Mouse (Mus musculus) neural tube, embryonic 15.5 days (tissue): ENCODE results near the gene Gpr87. TPM values are rescaled to one million over a fixed set of nuclear protein-coding genes. Genes with fewer than 3 reads are reported as not detected.
A peak's percentile ranks its signal among the peaks of the same experiment; 100 is the strongest.
"Not testable (repeated sequence)": the region's sequence is repeated elsewhere in the genome, so short reads cannot be mapped to it uniquely, and the experiment has no call there.

Experiments used
- ATAC-seq: fragments of 200-750 bp; cut with Nextera tagmentation; 2 replicates; pipeline ENCODE4 v1.8.0; 2017; ENCODE audit warnings: mild to moderate bottlenecking, moderate TSS enrichment, moderate library complexity; ENCODE audit not compliant: low FRiP score
- H3K27ac ChIP-seq: fragments of 300-500 bp; sonication (generic); replicated peaks from 2 replicates; pipeline ENCODE4 v1.5.1; 2015; ENCODE audit warnings: mild to moderate bottlenecking, inconsistent platforms
- H3K27me3 ChIP-seq: fragments of 300-500 bp; sonication (generic); replicated peaks from 2 replicates; pipeline ENCODE4 v1.6.1; 2015; ENCODE audit warnings: inconsistent platforms
- H3K36me3 ChIP-seq: fragments of 300-500 bp; sonication (generic); 2 replicates; pipeline ENCODE4 v1.6.1; 2015; ENCODE audit warnings: inconsistent platforms
- H3K4me1 ChIP-seq: fragments of 300-500 bp; sonication (generic); 2 replicates; pipeline ENCODE4 v1.6.1; 2015; ENCODE audit warnings: inconsistent platforms
- H3K4me2 ChIP-seq: fragments of 300-500 bp; sonication (generic); 2 replicates; pipeline ENCODE4 v1.6.1; 2015; ENCODE audit warnings: inconsistent platforms, mild to moderate bottlenecking, moderate library complexity
- H3K4me3 ChIP-seq: fragments of 300-500 bp; sonication (generic); replicated peaks from 2 replicates; pipeline ENCODE4 v1.5.1; 2015; ENCODE audit warnings: mild to moderate bottlenecking, inconsistent platforms
- H3K9ac ChIP-seq: fragments of 300-500 bp; sonication (generic); replicated peaks from 2 replicates; pipeline ENCODE4 v1.6.1; 2015; ENCODE audit warnings: mild to moderate bottlenecking, inconsistent platforms
- H3K9me3 ChIP-seq: fragments of 300-500 bp; sonication (generic); replicated peaks from 2 replicates; pipeline ENCODE4 v1.6.1; 2016; ENCODE audit warnings: inconsistent platforms
- WGBS: fragments of 180-500 bp; shearing (Covaris S2); methylation state at CpG from one replicate; pipeline ENCODE4 v1.1.7; 2015; ENCODE audit warnings: mixed read lengths; 5-methylcytosine and 5-hydroxymethylcytosine counted together
- polyA plus RNA-seq: library from polyadenylated mRNA; unstranded; fragments of >200 nt; fragmentation: Nextera tagmentation; extraction: Ambion mirVana; gene quantifications from 2 replicates; pipeline ENCODE4 v1.2.1, GENCODE M21; 2015

The Gpr87 gene
- polyA plus RNA-seq, 1 experiment from 2014 or later = 0.13 TPM

- no peaks in the 10 kb centered on the region for H3K9me3 ChIP-seq
- no peak overlapping the region for H3K9ac ChIP-seq
- H3K4me1 ChIP-seq = no peaks in the 10 kb centered on the region
- H3K4me2 ChIP-seq = no peak overlapping the region
- no peak overlapping the region for H3K4me3 ChIP-seq
- H3K27me3 ChIP-seq = no peaks in the 10 kb centered on the region
- H3K36me3 ChIP-seq = no peaks in the 10 kb centered on the region
- H3K27ac ChIP-seq = no peak overlapping the region
- 81% methylated on average over 2 of the region's 2 CpGs for WGBS
- no peak for ATAC-seq
Observed at GRCm38 (mm10) chr3:59154888-59155287, 40.0 kb downstream of the Gpr87 start.

GRCm38 (mm10) chr3:59153424-59153823, 41.5 kb downstream of the Gpr87 start, which contains the start of gene P2ry14:
P2ry14 (minus strand) TSS chr3:59153618.
- Histone ChIP-seq H3K9me3 (no peaks in the 10 kb centered on the region), H3K36me3 (no peaks in the 10 kb centered on the region), H3K27ac (no peak within 1 kb of the TSS), H3K4me2 (no peak within 1 kb of the TSS), H3K4me1 (no peaks in the 10 kb centered on the region), H3K27me3 (no peaks in the 10 kb centered on the region), H3K9ac (no peak within 1 kb of the TSS), H3K4me3 (no peak within 1 kb of the TSS)
- WGBS = 87% methylated on average over 5 of the region's 5 CpGs
- ATAC-seq = no peak

- no peak overlapping the region for H3K9ac ChIP-seq
- H3K27me3 ChIP-seq = no peaks in the 10 kb centered on the region
- H3K27ac ChIP-seq = no peak overlapping the region
- no peak for ATAC-seq
- H3K9me3 ChIP-seq = no peaks in the 10 kb centered on the region
- H3K36me3 ChIP-seq = no peaks in the 10 kb centered on the region
- H3K4me2 ChIP-seq = no peak overlapping the region
- no peak overlapping the region for H3K4me3 ChIP-seq
- WGBS = 97% methylated on average over 2 of the region's 2 CpGs
- no peaks in the 10 kb centered on the region for H3K4me1 ChIP-seq
Observed at GRCm38 (mm10) chr3:59150624-59151023, 44.3 kb downstream of the Gpr87 start.

- ATAC-seq = no peak
Observed at GRCm38 (mm10) chr3:59149646-59150045, 45.3 kb downstream of the Gpr87 start.

GRCm38 (mm10) chr3:59145194-59145593, 49.7 kb downstream of the Gpr87 start:
- 72% methylated on average over 5 of the region's 5 CpGs for WGBS
- ATAC-seq = no peak
- H3K4me1 ChIP-seq = no peaks in the 10 kb centered on the region
- no peak overlapping the region for H3K4me2 ChIP-seq
- H3K9me3 ChIP-seq = no peaks in the 10 kb centered on the region
- no peaks in the 10 kb centered on the region for H3K36me3 ChIP-seq
- no peak overlapping the region for H3K4me3 ChIP-seq
- no peaks in the 10 kb centered on the region for H3K27me3 ChIP-seq
- no peak overlapping the region for H3K9ac ChIP-seq
- no peak overlapping the region for H3K27ac ChIP-seq

More at GRCm38 (mm10) chr3:59149646-59150045, 45.3 kb downstream of the Gpr87 start:
- Histone ChIP-seq H3K27ac (no peak overlapping the region), H3K9ac (no peak overlapping the region), H3K27me3 (no peaks in the 10 kb centered on the region), H3K4me1 (no peaks in the 10 kb centered on the region), H3K4me2 (no peak overlapping the region), H3K36me3 (no peaks in the 10 kb centered on the region), H3K4me3 (no peak overlapping the region), H3K9me3 (no peaks in the 10 kb centered on the region)

GRCm38 (mm10) chr3:59141507-59142305, 53.2 kb downstream of the Gpr87 start:
- H3K27me3 ChIP-seq = no peaks in the 10 kb centered on the region
- H3K4me1 ChIP-seq = no peaks in the 10 kb centered on the region
- WGBS = 89% methylated on average over 8 of the region's 8 CpGs
- H3K4me3 ChIP-seq = no peak overlapping the region
- H3K27ac ChIP-seq = no peak overlapping the region
- no peaks in the 10 kb centered on the region for H3K36me3 ChIP-seq
- no peak for ATAC-seq
- H3K9ac ChIP-seq = no peak overlapping the region
- H3K4me2 ChIP-seq = no peak overlapping the region
- no peaks in the 10 kb centered on the region for H3K9me3 ChIP-seq

- not testable (repeated sequence) for H3K9ac ChIP-seq, H3K36me3 ChIP-seq, H3K27ac ChIP-seq, H3K4me1 ChIP-seq, ATAC-seq, H3K4me3 ChIP-seq, H3K9me3 ChIP-seq, H3K27me3 ChIP-seq, H3K4me2 ChIP-seq
- 94% methylated on average over 4 of the region's 4 CpGs for WGBS
Observed at GRCm38 (mm10) chr3:59140941-59141340, 54.0 kb downstream of the Gpr87 start.

- H3K9me3 ChIP-seq = no peaks in the 10 kb centered on the region
- no peaks in the 10 kb centered on the region for H3K36me3 ChIP-seq
- 80% methylated on average over 2 of the region's 2 CpGs for WGBS
- H3K4me2 ChIP-seq = no peak overlapping the region
- no peak overlapping the region for H3K9ac ChIP-seq
- H3K4me1 ChIP-seq = no peaks in the 10 kb centered on the region
- H3K27ac ChIP-seq = no peak overlapping the region
- H3K4me3 ChIP-seq = no peak overlapping the region
- ATAC-seq = no peak
- H3K27me3 ChIP-seq = no peaks in the 10 kb centered on the region
Observed at GRCm38 (mm10) chr3:59140115-59140514, 54.8 kb downstream of the Gpr87 start.

GRCm38 (mm10) chr3:59139651-59140051, 55.3 kb downstream of the Gpr87 start:
- ATAC-seq = no peak
- Histone ChIP-seq H3K9me3 (no peaks in the 10 kb centered on the region), H3K9ac (no peak overlapping the region), H3K4me2 (no peak overlapping the region), H3K4me1 (no peaks in the 10 kb centered on the region), H3K27ac (no peak overlapping the region), H3K4me3 (no peak overlapping the region), H3K36me3 (no peaks in the 10 kb centered on the region), H3K27me3 (no peaks in the 10 kb centered on the region)

GRCm38 (mm10) chr3:59138946-59139468, 55.9 kb downstream of the Gpr87 start:
- WGBS = 56% methylated on average over 12 of the region's 12 CpGs
- Histone ChIP-seq H3K4me3 (no peak overlapping the region), H3K27ac (no peak overlapping the region), H3K9ac (no peak overlapping the region), H3K4me1 (no peaks in the 10 kb centered on the region), H3K4me2 (no peak overlapping the region), H3K27me3 (no peaks in the 10 kb centered on the region), H3K36me3 (no peaks in the 10 kb centered on the region), H3K9me3 (no peaks in the 10 kb centered on the region)
- ATAC-seq = no peak

- peak; percentile 63; the same call in 1 of the 2 replicates for ATAC-seq
- Histone ChIP-seq H3K4me1 (no peaks in the 10 kb centered on the region), H3K9me3 (no peaks in the 10 kb centered on the region), H3K27ac (peak overlapping the region; percentile 11), H3K36me3 (no peaks in the 10 kb centered on the region), H3K4me2 (no peak overlapping the region), H3K4me3 (no peak overlapping the region), H3K9ac (no peak overlapping the region), H3K27me3 (no peaks in the 10 kb centered on the region)
- 76% methylated on average over 5 of the region's 5 CpGs for WGBS
Observed at GRCm38 (mm10) chr3:59135911-59136653, 58.8 kb downstream of the Gpr87 start.

GRCm38 (mm10) chr3:59133189-59133588, 61.7 kb downstream of the Gpr87 start:
- WGBS = 91% methylated on average over 5 of the region's 5 CpGs
- no peaks in the 10 kb centered on the region for H3K4me1 ChIP-seq
- no peak overlapping the region for H3K4me3 ChIP-seq
- H3K27ac ChIP-seq = no peak overlapping the region
- H3K9me3 ChIP-seq = no peaks in the 10 kb centered on the region
- H3K4me2 ChIP-seq = no peak overlapping the region
- no peaks in the 10 kb centered on the region for H3K36me3 ChIP-seq
- no peaks in the 10 kb centered on the region for H3K27me3 ChIP-seq
- no peak overlapping the region for H3K9ac ChIP-seq
- ATAC-seq = no peak
